Mouse (Mus musculus) A20 (cell line): Measurements from ENCODE around the gene Mylpf.
"Not testable (repeated sequence)": the region's sequence is repeated elsewhere in the genome, so short reads cannot be mapped to it uniquely, and the experiment has no call there.

Experiments used
- DNase-seq: peaks from one replicate; pipeline ENCODE4 v3.0.0-alpha.2; 2011; ENCODE audit warnings: low read depth, low spot score

The Mylpf gene

DNA sequence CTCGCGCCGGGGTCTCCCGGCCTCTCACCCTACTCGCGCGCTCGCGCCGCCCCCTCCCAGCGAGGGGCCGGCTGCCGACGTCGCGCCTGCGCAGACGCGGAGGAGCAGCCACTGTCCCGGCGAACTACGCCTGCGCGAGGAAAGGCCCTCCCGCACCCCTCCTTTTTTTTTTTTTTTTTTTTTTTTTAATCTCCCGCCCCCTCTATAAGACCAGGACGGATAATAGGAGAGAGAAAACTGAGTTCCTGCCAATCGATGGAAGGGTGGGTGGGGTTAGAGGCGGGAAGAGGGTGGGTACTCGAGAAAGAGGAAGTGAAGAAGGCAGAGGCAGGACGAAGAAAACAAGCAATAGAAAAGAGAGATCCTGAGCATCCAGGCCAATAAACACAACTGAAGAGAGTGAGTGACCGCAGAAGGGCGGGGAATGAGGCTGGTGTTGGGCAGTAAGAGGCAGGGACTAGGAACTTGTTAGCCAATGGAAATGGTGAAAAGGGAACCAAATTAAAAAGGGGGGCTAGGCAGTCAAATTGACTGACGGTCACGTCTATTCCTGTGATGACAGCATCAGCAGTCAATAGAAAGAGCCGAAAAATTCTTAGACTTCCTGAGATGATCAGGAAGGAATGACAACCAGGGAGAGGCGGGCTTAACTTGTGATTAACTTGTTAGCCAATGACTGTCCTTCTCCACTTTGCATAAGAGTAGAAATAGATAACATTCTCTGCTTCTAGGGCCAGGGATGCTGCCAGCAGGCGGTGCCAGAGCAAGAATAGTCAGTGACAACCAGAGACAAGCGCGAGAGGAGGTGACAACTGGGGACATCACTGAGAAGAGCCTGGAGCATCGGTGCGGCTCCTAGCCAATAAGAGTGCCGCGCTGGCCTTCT lies at the start of gene Mylpf:
TSS of gene Mylpf (plus strand) at position 338 of the 886 bp plus-strand sequence.
- DNase-seq, result peak; percentile 98

DNA sequence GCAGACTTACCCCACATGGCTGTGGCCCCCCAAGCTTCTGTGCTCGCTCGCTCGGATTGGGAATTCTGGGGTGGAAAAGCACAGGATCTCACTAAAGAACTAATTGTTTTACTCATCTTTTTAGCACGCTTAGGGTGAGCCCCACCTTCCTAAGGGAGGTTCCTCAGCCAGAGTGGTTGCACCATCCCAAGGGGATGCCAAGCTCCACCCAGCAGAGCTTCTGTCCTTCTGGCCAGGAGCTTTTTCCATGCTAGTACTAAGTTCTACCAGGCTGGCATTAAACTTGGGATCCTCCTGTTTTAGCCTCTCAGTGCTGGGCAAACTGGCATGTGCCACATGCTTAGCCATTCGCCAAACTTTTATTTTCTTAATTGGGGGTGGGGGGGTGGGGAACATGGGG lies 46.1 kb upstream of the Mylpf start:
- no peak for DNase-seq

DNA sequence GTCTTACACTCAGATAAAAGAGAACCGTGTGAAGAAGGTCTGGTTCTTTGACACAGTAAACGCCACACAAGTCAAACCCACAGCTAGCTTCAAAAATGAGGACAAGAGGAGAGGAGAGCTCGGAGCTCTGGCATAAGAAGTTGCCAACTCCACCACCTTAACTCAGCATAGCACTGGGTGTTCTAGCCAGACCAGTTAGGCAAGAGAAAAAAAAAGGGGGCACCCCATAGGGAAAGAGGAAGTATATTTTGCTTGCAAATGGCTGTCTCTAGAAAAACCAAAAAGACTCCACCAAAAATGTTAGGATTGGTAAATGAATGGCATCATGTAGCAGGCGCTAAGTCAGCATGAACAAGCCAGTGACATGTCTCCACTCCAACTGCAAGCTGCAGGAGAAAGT lies 44.7 kb upstream of the Mylpf start:
- DNase-seq, result peak; percentile 52

DNA sequence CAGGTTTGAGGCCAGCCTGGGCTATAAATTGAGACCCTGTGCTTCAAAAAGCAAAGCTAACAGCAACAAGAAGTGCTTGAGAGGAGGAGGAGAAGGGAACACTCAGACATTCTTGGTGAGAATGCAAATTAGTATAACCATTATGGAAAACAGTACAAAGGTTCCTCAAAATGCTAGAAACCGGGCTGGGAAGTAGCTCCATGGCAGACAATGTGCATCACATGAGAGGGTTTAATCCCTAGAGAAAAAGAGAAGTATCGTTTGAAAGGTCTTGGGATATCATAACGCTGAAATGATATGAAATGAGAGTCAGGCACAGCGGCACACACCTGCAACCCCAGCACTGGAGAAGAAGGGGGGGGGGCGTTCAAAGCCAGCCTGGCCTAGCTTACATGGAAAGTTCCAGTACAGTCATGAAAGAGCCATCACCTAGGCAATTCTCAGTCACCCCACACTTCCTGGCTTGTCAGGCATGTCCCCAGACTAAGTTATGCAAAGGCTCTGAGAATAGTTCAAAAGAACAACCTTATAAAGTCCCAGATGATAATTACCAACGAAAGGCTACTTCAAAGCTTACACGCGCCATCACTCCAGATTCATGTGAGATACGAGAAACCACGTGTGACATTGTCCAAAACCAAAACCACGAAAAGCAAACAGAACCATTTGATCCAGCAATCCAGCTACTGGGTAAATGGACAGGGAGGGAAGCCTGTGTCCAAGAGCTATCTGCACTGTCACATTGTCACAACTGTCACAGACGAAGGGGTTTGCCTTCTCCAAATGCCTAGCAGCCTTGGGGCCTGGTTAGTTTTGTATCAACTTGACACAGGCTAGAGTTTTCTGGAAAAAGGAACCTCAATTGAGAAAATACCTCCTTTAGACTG lies 42.8 kb upstream of the Mylpf start:
- DNase-seq, result peak; percentile 34

DNA sequence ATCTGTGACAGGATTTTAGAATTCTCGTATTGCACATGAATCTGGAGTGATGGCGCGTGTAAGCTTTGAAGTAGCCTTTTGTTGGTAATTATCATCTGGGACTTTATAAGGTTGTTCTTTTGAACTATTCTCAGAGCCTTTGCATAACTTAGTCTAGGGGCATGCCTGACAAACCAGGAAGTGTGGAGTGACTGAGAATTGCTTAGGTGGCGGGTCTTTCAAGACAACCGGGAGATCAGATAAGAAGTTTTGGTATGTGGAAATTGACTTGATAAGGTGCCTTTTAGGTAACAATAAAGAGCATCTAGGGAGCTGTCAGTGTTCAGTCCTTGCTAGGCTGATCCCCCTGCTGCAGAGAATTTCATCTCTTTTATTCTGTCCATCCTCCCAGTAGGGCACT lies 42.2 kb upstream of the Mylpf start:
- DNase-seq, result no peak

DNA sequence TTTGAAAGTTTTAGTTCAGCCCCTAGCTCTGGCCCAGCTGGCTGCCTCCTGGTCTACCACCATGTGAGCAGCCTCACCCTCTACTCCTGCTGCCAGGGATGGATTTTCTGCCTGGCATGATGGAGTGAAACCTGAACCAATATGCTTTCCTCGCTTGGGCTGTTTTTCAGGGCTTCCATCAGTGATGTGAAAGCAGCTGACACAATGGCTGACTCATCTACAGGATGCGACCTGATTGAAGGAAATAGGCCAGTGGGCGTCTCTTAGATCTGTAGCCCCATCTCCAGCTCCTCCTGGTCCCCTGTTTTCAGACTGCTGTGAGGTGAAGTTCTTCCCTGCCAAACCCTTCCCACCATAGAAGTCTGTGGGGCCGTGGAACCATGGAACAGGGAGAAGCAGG lies 31.8 kb upstream of the Mylpf start:
- no peak for DNase-seq

DNA sequence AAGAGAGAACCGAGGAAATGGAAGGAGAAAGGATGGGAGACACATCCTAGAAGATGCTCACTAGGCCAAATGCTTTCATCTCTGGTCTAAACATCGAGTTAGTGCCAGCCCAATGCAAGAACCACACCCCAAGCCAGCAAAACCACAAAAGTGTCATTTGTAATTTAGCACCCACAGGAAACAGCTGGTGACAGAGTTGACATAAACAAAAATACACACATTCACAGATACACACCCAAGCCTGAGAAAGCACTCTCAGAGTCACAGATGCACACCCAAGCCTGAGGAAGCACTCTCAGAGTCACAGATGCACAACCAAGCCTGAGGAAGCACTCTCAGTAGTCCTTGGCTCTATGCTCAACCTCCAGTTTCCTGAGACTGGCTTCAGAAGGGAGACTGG lies 27.9 kb upstream of the Mylpf start:
- peak; percentile 54 for DNase-seq

DNA sequence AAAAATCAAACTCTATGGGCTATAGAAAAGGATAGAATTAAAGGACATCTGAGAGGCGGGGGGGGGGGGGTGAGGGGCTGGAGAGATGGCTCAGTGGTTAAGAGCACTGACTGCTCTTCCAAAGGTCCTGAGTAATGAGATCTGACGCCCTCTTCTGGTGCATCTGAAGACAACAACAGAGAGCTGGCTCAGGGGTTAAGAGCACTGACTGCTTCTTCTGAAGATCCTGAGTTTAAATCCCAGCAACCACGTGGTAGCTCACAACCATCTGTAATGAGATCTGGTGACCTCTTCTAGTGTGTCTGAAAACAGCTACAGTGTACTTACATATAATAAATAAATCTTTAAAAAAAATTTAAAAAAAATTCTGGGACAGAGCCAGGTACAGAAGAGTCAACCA lies 27.0 kb upstream of the Mylpf start:
- not testable (repeated sequence) for DNase-seq

DNA sequence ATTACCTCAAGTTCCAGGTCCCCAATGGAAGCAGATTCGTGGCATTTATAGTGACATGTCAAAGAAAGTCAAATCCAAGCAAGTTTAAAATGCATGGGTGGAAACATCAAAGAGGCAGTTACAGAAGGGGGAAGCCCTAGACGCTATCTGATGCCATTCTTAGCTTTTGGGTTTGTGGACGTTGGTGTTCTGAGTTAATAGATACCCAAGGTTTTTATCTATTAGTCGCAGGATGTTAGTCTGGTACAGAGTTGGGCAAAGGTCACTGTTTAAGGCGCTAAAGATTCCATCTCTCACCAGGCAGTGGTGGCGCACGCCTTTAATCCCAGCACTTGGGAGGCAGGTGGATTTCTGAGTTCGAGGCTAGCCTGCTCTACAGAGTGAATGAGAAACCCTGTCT lies 25.3 kb upstream of the Mylpf start:
- no peak for DNase-seq

DNA sequence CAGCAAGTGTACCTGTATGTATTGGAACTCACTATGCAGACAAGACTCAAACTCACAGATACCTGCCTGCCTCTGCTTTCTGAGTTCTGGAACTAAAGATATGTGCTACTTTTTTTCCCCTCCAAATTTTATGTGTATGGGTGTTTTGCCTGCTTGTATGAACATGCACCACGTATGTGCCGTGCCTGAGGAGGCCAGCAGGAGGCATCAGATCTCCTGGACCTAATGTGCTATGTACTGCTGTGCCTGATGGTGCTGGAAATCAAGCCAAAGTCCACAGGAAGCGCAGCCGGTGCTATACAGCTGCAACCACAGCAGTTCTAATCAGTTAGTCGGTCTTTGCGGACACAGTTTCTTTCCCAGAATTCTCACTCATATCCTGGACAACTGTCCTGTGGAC lies 24.9 kb upstream of the Mylpf start:
- peak; percentile 60 for DNase-seq

DNA sequence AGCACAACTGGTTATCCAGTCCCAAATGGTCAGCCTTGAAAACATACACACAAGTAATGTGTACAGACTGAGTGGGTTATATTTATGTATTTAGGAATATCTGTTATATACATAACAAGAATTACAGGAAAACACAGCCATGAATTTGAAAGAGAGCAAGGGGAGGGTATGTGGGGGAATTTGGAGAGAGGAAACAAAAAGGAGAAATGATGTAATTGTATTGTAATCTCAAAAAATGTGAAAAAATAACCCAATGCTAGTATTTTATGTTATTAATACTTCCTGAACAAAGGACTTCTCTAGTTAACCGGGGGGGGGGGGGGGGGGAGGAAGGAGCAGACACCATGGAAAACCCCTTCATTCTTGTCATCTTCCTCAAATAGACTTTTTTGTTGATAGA lies 24.0 kb upstream of the Mylpf start:
- no peak for DNase-seq

DNA sequence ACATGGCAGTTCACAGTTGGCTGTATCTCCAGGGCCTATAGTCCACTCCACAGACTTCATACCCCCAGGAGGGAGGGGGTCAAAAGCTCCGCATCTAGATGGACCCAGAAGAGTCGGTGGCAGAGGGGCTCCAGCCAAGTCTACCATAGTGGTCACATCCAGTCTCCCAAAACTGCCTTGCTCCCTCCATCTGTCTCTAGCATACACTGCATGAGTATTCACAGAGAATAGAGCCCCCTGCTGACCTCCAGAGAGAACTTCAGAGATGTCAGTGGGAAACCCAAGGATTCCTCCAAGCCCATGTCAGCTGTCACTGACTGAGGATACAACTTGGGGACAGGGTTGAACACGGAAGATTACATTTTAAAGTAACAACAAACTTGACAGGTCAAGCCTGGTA lies 23.1 kb upstream of the Mylpf start:
- peak; percentile 50 for DNase-seq

DNA sequence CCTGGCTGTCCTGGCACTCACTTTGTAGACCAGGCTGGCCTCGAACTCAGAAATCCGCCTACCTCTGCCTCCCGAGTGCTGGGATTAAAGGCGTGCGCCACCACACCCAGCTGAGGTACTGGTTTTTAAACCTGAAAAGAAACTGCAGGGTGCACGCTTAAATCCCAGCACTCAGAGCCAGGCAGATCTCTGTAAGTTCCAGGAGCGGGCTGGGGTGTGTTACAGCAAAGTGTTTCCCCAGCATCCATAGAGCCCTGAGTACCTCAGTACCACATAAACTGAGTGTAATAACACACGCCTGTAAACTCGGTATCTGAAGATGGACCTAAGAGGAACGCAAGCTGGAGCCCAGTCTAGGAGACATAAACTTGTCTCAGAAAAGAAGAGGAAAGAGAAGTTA lies 21.3 kb upstream of the Mylpf start:
- no peak for DNase-seq

DNA sequence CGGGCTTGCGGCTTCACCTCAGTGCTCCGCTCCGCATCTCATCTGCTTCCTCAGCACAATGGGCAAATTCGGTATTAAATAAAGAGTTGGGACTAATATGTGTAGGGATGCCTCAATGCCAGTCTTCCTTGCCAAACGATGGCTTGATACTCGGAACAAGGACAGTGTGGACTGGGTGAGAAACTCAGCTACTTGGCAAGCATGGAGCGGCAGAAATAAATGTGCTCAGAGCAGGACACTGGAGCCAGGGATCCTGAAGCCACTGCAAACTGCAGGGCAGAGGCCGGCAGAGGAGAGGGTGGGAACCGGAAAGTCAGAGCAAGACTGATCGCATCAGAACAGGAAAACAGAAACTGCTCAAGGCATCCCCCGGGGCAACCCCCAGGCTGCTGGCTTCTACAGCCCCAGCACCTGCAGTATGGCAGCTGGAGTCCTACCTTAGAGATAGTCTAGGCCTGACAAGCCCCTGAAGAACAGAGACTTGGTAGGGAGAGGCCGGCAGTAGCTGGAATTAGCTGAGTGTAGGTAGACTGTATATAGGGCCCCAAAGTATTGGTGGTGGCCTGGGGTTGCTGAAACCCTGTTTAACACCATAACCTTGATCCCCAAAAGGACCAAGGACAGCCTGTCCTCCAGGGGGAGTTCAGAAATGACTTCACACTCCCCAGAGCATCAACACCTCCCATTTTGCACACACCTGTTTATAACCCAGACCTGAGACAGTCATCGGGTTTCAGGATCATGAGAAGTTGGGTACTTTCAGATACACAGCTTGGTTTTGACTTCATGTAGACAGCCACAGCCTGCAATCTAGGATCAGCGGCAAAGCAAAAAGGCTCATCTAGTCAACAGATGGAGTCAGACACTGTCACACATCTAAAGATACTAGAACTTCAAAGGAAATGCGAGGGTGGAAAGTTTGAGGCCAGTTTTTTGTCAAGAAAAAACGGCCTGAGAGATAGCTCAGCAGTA lies 20.1 kb upstream of the Mylpf start:
- DNase-seq, result peak; percentile 76

DNA sequence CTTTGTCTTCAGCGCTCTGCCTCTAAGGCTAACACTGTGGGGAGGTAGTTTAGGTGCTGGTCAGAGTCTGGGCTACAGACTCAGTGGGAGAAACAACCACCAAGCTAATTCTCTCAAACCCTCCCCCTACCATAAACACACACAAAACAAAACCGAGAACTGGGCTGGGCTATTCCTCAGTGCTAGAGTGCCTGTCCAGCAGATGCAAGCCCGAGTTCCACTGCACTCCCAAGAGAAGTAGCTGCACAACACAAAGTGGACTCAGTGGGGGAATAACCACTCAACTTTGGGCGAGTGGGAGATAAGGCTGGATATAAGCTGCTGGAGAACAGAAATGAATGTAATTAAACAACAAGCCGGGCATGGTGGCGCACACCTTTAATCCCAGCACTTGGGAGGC lies 18.0 kb upstream of the Mylpf start:
- DNase-seq, result no peak

DNA sequence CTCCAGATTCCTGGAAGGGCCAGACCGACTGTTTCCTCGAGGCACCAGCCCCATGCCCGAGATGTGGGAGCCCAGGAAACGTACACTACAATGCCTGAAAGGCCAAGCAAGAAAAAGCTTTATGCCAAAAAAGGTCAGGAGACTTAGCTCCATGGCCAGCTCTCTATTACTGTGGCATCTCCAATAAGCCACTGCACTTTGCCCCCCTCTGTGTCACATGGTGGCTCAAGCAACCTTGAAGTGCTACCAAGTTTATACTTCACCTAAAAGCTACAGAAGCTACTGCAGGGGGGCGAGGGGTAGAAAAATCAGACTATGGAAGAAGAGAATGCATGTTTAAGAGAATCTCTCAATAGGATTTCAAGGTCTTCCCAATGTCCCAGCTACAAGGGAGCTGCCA lies 15.7 kb upstream of the Mylpf start:
- no peak for DNase-seq

DNA sequence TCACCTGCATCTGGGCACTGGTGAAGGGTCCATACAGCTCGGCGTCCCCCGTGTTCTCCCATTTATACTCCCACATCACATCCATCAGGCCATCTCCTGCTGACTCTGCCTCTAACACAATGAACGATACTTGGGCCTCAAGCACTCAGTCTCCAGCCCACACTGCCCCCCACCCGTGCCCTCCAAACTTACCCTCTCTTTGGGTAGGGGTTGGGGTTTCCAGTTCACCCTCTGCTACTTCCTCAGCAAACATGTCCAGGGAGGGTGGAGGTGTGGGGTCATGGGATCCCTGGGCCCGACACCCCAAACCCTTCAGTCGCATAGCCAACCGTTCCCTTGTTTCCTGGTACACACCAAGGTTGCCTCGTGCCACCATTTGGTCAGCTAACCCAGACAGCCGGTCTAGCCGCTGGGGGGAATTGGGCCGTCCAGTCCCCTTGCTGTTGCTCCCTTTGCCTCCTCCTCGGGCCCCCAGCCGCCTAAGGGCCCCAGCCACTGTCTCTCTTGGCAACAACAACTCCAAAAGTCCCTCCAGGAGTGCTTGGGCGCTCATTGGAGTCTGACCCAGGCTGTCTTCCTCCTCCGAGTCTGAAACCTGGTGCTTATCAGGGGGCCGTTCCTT lies 14.6 kb upstream of the Mylpf start:
- no peak for DNase-seq

DNA sequence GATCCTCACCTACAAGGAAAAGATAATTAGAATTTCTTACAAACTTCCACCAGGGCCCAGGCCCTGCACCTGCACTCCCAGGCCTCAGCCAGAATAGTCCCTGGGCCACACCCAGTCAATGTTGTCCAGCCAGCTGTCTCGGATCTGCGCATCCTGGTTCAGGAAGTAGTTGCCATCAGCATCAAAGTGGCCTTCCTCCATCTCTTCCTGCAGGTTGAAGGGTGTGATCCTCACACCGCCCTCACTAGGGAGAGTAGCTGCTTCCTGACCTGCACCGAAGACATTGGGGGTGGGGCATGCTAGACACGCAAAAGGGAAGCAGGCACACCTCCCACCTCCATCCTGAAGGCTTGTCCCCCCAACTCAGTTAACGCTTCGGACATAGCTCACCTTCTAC lies 14.1 kb upstream of the Mylpf start:
- DNase-seq, result no peak

DNA sequence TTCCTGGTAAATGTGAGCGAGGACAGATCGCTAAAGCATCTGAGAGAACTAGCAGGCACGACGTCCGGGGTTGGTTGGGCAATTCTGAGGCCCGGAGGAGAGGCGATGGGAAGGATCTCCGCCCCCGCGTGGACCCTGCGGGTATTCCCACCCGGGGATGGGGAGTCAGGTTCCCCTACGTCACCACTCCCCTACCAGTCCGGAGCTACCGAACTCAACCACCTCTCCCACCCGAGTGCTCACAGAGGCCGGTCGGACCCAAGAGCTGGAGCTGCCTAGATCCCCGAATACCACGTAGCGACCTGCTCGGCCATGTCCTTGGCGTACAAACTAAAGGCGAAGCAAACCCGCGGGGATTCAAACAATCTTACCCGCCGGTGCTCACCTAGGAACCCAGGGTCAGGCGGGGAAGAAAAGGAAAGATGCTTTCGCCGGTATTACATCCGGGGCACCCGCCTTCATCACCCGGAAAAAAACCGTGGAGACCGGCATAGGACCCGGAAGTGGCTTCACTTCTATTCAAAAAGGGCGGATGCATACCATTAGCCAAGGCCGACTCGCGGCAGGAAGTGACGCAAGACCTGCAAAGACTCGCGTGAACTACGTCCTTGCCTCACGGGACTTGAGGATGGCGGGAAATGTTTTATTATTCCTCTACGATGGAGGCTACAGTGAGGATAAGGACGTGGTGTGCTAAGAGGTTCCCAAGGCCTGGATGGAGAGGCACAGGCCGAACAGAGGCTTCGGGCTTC lies 13.0 kb upstream of the Mylpf start, which contains the start of gene Cd2bp2:
TSS of gene Cd2bp2 (minus strand) at position 507 of the 752 bp plus-strand sequence.
- peak; percentile 97 for DNase-seq

DNA sequence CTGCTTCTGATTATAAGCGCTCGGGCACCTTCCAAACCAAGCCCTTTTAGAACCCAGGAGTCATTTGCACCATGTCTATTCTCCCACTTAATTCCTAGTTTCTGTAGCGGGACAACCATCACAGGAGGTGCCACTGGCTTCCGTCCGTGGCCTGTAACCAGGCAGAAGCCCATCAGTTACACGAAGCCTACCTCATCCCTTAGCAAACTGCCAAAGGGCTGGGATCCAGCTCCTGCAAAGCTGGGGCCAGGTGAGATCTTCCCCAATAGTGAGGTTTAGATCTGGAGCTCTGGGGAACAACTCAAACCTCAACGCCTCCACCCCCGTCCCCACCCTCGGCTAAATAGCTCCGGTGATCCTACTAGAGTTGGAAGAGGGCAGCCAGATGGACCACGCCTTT lies 12.2 kb upstream of the Mylpf start:
- DNase-seq, result no peak
